Mouse (Mus musculus) liver, embryonic 14 days (tissue): Measurements from ENCODE around the gene Cldn10. TPM values are rescaled to one million over a fixed set of nuclear protein-coding genes. Genes with fewer than 3 reads are reported as not detected.

Source experiments
- polyA plus RNA-seq: library from polyadenylated mRNA; depleted of rRNA; stranded (reverse); fragments of >200 nt; gene quantifications from 2 replicates; pipeline ENCODE4 v1.2.3, GENCODE M21; 2012; rRNA removed

Cldn10 gene
- 0.02 and 0.09 TPM in 2 replicates for polyA plus RNA-seq

DNA sequence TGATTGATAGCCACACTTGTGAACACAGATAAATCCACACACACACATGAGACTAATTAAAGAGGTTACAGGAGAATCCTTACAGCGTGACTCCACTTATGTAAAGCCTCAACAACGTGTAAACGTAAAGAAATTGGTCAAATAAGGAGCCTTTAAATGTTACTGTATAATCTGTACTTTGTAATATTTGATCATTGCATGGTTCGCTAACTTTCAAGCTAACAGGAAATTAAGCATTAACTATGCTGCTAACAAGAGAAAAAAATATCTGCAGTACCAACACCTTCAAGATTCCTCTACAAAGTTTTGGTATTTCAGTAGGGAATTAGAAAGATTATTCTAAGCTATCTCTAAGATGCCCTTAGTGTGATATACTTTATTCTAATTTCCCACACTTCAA is at the start of gene Cldn10:
Cldn10 (plus strand) TSS at position 288 of the 400 bp plus-strand sequence.

Other genes starting within 250 kb of the Cldn10 start
- gene Abcc4, start 81.7 kb upstream of the Cldn10 start, polyA plus RNA-seq, result 1.2 and 1.7 TPM in 2 replicates
- gene Dzip1, start 137.6 kb downstream of the Cldn10 start, polyA plus RNA-seq, result 1.5 and 1.8 TPM in 2 replicates
- 13.0 and 15.0 TPM in 2 replicates for gene Dnajc3, start 150.1 kb downstream of the Cldn10 start, polyA plus RNA-seq